Mouse (Mus musculus): ENCODE results near the gene Myo5a. TPM values are rescaled to one million over a fixed set of nuclear protein-coding genes. Genes with fewer than 3 reads are reported as not detected.

The Myo5a gene
- polyA plus RNA-seq, 1 experiment from 2014 or later = 16.4 TPM

GRCm38 (mm10) chr9:75041840-75042525 lies 28.8 kb upstream of the Myo5a start:
- ATAC-seq (ENCODE audit: low FRiP score, low read depth) = no peak
- H3K9ac ChIP-seq = no peak overlapping the region
- 88% methylated on average over 2 of the region's 2 CpGs for WGBS
- no peaks in the 10 kb centered on the region for H3K27me3 ChIP-seq
- H3K4me3 ChIP-seq = no peak overlapping the region
- peaks cover 13% of the 10 kb centered on the region for H3K4me1 ChIP-seq
- H3K4me2 ChIP-seq (replicated peaks) = no peak overlapping the region
- no peak overlapping the region for H3K27ac ChIP-seq
- peaks cover 22% of the 10 kb centered on the region for H3K36me3 ChIP-seq
- H3K9me3 ChIP-seq = no peaks in the 10 kb centered on the region

GRCm38 (mm10) chr9:75043191-75043590 lies 27.6 kb upstream of the Myo5a start:
- WGBS = 69% methylated on average over 2 of the region's 2 CpGs
- Histone ChIP-seq H3K27me3 (no peaks in the 10 kb centered on the region), H3K9ac (no peak overlapping the region), H3K27ac (no peak overlapping the region), H3K4me3 (no peak overlapping the region), H3K36me3 (peaks cover 22% of the 10 kb centered on the region), H3K4me1 (peaks cover 13% of the 10 kb centered on the region), H3K9me3 (no peaks in the 10 kb centered on the region), H3K4me2 (replicated peaks) (no peak overlapping the region)
- no peak for ATAC-seq (ENCODE audit: low FRiP score, low read depth)

- H3K9ac ChIP-seq = no peak overlapping the region
- no peaks in the 10 kb centered on the region for H3K27me3 ChIP-seq
- peaks cover 18% of the 10 kb centered on the region for H3K36me3 ChIP-seq
- H3K4me2 ChIP-seq (replicated peaks) = no peak overlapping the region
- no peaks in the 10 kb centered on the region for H3K4me1 ChIP-seq
- no peak for ATAC-seq (ENCODE audit: low FRiP score, low read depth)
- H3K9me3 ChIP-seq = no peaks in the 10 kb centered on the region
- H3K4me3 ChIP-seq = no peak overlapping the region
- H3K27ac ChIP-seq = no peak overlapping the region
Observed at GRCm38 (mm10) chr9:75047079-75047478, 23.7 kb upstream of the Myo5a start.

GRCm38 (mm10) chr9:75049100-75049499 lies 21.7 kb upstream of the Myo5a start:
- no peaks in the 10 kb centered on the region for H3K27me3 ChIP-seq
- no peak overlapping the region for H3K27ac ChIP-seq
- H3K4me3 ChIP-seq = no peak overlapping the region
- WGBS = 75% methylated on average over 3 of the region's 3 CpGs
- no peaks in the 10 kb centered on the region for H3K9me3 ChIP-seq
- H3K9ac ChIP-seq = no peak overlapping the region
- no peaks in the 10 kb centered on the region for H3K4me1 ChIP-seq
- H3K4me2 ChIP-seq (replicated peaks) = no peak overlapping the region
- H3K36me3 ChIP-seq = peaks cover 15% of the 10 kb centered on the region
- no peak for ATAC-seq (ENCODE audit: low FRiP score, low read depth)

GRCm38 (mm10) chr9:75050003-75050402 lies 20.8 kb upstream of the Myo5a start:
- no peaks in the 10 kb centered on the region for H3K9me3 ChIP-seq
- 34% methylated on average over 3 of the region's 3 CpGs for WGBS
- ATAC-seq (ENCODE audit: low FRiP score, low read depth) = no peak
- no peak overlapping the region for H3K27ac ChIP-seq
- peaks cover 13% of the 10 kb centered on the region for H3K36me3 ChIP-seq
- H3K4me2 ChIP-seq (replicated peaks) = no peak overlapping the region
- no peaks in the 10 kb centered on the region for H3K27me3 ChIP-seq
- H3K4me3 ChIP-seq = no peak overlapping the region
- no peaks in the 10 kb centered on the region for H3K4me1 ChIP-seq
- no peak overlapping the region for H3K9ac ChIP-seq

- Histone ChIP-seq H3K4me1 (no peaks in the 10 kb centered on the region), H3K36me3 (peaks cover 6% of the 10 kb centered on the region), H3K27ac (no peak overlapping the region), H3K27me3 (no peaks in the 10 kb centered on the region), H3K4me2 (replicated peaks) (no peak overlapping the region), H3K9ac (no peak overlapping the region), H3K9me3 (no peaks in the 10 kb centered on the region), H3K4me3 (no peak overlapping the region)
- ATAC-seq (ENCODE audit: low FRiP score, low read depth) = no peak
- 88% methylated on average over 4 of the region's 4 CpGs for WGBS
Observed at GRCm38 (mm10) chr9:75051841-75052240, 19.0 kb upstream of the Myo5a start.

DNA sequence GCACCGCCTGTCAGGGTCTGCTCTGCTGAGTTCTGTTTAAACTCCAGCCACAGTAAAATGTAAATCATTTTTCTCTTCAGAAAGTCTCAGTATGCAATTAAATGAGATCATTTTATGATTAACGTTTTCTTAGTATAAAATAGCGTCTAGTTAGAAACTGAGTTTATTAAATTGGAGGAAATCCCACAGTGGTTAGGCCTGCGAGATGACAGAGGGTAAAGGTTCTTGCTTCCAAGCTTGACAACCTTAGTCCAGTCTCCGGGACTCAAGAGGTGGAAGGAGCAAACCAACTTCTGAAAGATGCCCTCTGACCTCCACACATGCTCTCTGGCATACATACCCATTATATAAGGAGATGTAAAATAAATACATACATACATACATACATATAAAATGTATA lies 15.8 kb upstream of the Myo5a start:
- Histone ChIP-seq H3K9me3 (no peaks in the 10 kb centered on the region), H3K4me3 (no peak overlapping the region), H3K27ac (no peak overlapping the region), H3K4me2 (replicated peaks) (no peak overlapping the region), H3K36me3 (peaks cover 34% of the 10 kb centered on the region), H3K4me1 (no peaks in the 10 kb centered on the region), H3K27me3 (no peaks in the 10 kb centered on the region), H3K9ac (no peak overlapping the region)
- ATAC-seq (ENCODE audit: low FRiP score, low read depth) = no peak
- WGBS = 89% methylated on average over 5 of the region's 5 CpGs

DNA sequence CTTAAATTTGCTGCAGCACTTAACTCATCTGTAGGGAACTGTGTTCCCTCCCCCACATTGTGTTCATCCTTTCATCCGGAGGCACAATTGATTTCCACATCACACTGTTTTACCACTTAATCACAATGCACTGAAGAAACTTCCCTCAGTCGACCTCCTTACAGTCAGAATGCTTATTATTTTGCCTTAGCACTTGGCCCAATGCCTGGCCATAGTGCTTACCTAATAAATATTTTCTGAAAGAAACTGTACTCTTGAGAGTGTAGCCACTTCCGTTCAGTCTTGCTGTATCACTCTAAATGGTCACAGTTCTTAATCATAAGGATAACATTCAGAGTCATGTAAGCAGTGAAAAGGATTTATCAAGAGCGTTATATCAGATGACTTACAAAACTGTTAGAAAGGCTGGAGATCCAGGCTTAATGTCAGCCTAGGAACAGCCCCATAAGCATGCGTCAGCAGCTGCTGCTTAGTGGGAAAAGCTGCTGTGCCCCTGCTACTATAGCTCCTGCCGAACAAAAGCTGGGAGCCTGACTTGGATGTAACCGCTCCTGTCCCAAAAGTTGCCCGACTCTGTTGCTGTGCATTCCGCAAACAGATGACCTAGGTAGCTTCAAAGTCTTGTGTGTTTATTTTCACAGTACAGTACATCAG lies 6.0 kb upstream of the Myo5a start:
- H3K9me3 ChIP-seq = no peaks in the 10 kb centered on the region
- no peak overlapping the region for H3K9ac ChIP-seq
- H3K27me3 ChIP-seq = no peaks in the 10 kb centered on the region
- H3K4me2 ChIP-seq (replicated peaks) = no peak overlapping the region
- no peak overlapping the region for H3K4me3 ChIP-seq
- peaks cover 7% of the 10 kb centered on the region for H3K36me3 ChIP-seq
- peak; percentile 73 for ATAC-seq (ENCODE audit: low FRiP score, low read depth)
- 59% methylated on average over 9 of the region's 9 CpGs for WGBS
- H3K4me1 ChIP-seq = peaks cover 7% of the 10 kb centered on the region; the same call in 1 of the 2 replicates
- H3K27ac ChIP-seq = peak overlapping the region; percentile 6; the same call in 1 of the 2 replicates

DNA sequence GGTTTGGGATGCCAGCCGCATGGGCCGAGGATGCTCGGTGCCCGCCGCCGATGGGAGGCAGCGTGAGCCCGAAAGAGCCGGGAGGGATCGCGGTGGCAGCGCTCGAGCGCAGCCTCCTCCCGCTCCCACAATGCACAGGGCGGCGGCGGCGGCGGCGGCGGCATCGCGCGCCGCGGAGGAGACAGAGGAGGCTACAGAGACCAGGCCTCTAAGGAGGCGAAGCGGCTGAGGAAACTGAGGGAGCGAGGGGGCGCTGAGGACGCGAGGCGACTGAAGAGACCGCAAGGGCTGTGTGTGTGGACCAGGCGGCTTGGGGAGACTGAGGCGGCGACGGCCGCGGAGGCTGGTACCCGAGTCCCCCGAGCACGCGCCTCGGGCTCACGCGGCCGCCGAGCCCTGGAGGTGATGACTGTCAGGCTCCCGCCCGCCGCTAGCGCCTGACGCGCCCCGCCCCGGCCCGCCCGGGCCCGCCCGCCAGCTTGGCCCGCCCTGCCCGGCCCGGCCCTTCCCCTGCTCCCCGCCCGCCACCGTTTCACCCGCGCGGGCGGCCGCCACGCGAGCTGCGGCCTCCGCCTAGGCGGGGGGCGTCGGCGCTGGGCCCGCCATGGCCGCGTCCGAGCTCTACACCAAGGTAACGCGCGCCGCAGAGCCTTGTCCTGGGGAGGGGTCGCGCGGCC lies 352 bp downstream of the Myo5a start:
- Histone ChIP-seq H3K27me3 (no peaks in the 10 kb centered on the region), H3K9me3 (no peaks in the 10 kb centered on the region), H3K4me2 (replicated peaks) (peak overlapping the region; percentile 80), H3K27ac (peak overlapping the region; percentile 92), H3K36me3 (no peaks in the 10 kb centered on the region), H3K4me1 (peaks cover 11% of the 10 kb centered on the region; the same call in 1 of the 2 replicates), H3K4me3 (peak overlapping the region; percentile 86), H3K9ac (peak overlapping the region; percentile 86)
- under 1% methylated on average over 55 of the region's 92 CpGs for WGBS
- ATAC-seq (ENCODE audit: low FRiP score, low read depth) = peak; percentile 96

- Histone ChIP-seq H3K4me1 (peaks cover 11% of the 10 kb centered on the region; the same call in 1 of the 2 replicates), H3K4me2 (replicated peaks) (peak overlapping the region; percentile 80), H3K9ac (peak overlapping the region; percentile 86), H3K27me3 (no peaks in the 10 kb centered on the region), H3K36me3 (no peaks in the 10 kb centered on the region), H3K27ac (peak overlapping the region; percentile 92), H3K9me3 (no peaks in the 10 kb centered on the region), H3K4me3 (peak overlapping the region; percentile 86)
- peak; percentile 8; the same call in 1 of the 2 replicates for ATAC-seq (ENCODE audit: low FRiP score, low read depth)
- under 1% methylated on average over 29 of the region's 29 CpGs for WGBS
Observed at GRCm38 (mm10) chr9:75071706-75072192, 934 bp downstream of the Myo5a start.

DNA sequence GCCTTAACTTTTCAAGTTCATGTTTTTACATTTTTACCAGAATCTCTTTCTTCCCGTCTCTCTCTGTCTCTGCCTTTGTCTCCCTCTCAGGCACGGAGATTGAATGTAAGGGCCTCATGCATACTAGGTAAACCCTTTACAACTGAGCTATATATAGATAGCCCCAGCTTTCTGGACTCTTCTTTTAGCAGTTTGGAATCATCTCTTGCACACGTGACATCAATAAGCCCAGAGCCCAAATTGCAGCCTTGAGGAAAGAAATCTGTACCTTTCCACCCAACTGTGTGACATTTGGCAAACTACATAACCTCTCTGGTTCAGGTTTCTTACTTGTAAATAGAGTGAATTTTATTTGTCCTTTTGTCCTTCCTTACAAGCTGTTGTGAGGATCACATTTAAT lies 1.5 kb downstream of the Myo5a start:
- H3K36me3 ChIP-seq = no peaks in the 10 kb centered on the region
- no peaks in the 10 kb centered on the region for H3K27me3 ChIP-seq
- no peak overlapping the region for H3K27ac ChIP-seq
- peak overlapping the region; percentile 86; the same call in 1 of the 2 replicates for H3K9ac ChIP-seq
- no peaks in the 10 kb centered on the region for H3K9me3 ChIP-seq
- ATAC-seq (ENCODE audit: low FRiP score, low read depth) = no peak
- H3K4me2 ChIP-seq (replicated peaks) = peak overlapping the region; percentile 80
- 28% methylated on average over 3 of the region's 3 CpGs for WGBS
- H3K4me1 ChIP-seq = peaks cover 11% of the 10 kb centered on the region; the same call in 1 of the 2 replicates
- peak overlapping the region; percentile 86 for H3K4me3 ChIP-seq

DNA sequence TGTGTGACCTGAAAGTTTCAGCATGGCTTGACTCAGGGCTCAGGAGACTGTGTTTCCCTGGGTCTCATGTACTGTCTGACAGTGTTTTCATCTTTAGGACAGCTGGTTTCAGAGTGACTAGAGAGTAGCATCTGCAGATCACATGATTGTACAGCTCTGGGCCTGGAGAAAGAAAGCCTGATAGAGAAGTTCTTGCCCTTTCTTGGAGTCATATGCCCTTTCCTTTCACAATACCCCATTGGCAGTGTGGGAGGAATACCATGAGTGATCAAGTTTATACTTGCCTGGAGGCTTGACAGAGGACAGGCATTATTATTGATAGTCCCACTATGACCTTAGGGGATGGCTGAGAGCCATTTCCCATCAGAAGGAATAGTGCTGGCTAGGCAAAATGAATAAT lies 6.4 kb downstream of the Myo5a start:
- Histone ChIP-seq H3K9ac (no peak overlapping the region), H3K4me3 (no peak overlapping the region), H3K36me3 (no peaks in the 10 kb centered on the region), H3K4me2 (replicated peaks) (no peak overlapping the region), H3K27ac (no peak overlapping the region), H3K27me3 (no peaks in the 10 kb centered on the region), H3K9me3 (no peaks in the 10 kb centered on the region), H3K4me1 (peaks cover 4% of the 10 kb centered on the region; the same call in 1 of the 2 replicates)
- no peak for ATAC-seq (ENCODE audit: low FRiP score, low read depth)

All from limb, embryonic 13.5 days (tissue).